Mouse (Mus musculus) forebrain, embryonic 10.5 days (tissue): ENCODE data around the gene Nav2. TPM values are rescaled to one million over a fixed set of nuclear protein-coding genes. Genes with fewer than 3 reads are reported as not detected.

Experiments
- DNase-seq: peaks from one replicate; pipeline ENCODE4 v3.0.0-alpha.2; 2017; ENCODE audit warnings: low spot score; ENCODE audit errors: extremely low spot score
- H3K27ac ChIP-seq: fragments of 300-500 bp; sonication (generic); 2 replicates; pipeline ENCODE4 v1.5.1; 2016; ENCODE audit warnings: mild to moderate bottlenecking
- H3K27me3 ChIP-seq: fragments of 300-500 bp; sonication (generic); 2 replicates; pipeline ENCODE4 v1.6.1; 2016; ENCODE audit warnings: mild to moderate bottlenecking; ENCODE audit not compliant: poor library complexity, severe bottlenecking
- H3K36me3 ChIP-seq: fragments of 300-500 bp; sonication (generic); replicated peaks from 2 replicates; pipeline ENCODE4 v1.6.1; 2016; ENCODE audit warnings: mild to moderate bottlenecking, moderate library complexity
- H3K4me1 ChIP-seq: fragments of 300-500 bp; sonication (generic); 2 replicates; pipeline ENCODE4 v1.6.1; 2016
- H3K4me3 ChIP-seq: fragments of 300-500 bp; sonication (generic); 2 replicates; pipeline ENCODE4 v1.5.1; 2016; ENCODE audit warnings: mild to moderate bottlenecking, moderate library complexity
- H3K9me3 ChIP-seq: fragments of 300-500 bp; sonication (generic); 2 replicates; pipeline ENCODE4 v1.6.1; 2016; ENCODE audit warnings: mild to moderate bottlenecking, moderate library complexity
- WGBS: fragments of 180-500 bp; shearing (Covaris S2); methylation state at CpG from one replicate; pipeline ENCODE4 v1.1.7; 2016; 5-methylcytosine and 5-hydroxymethylcytosine counted together
- polyA plus RNA-seq: library from polyadenylated mRNA; unstranded; fragments of >200 nt; fragmentation: Nextera tagmentation; extraction: Ambion mirVana; gene quantifications from 2 replicates; pipeline ENCODE4 v1.2.1, GENCODE M21; 2016

Nav2 gene
- polyA plus RNA-seq, 1 experiment from 2014 or later: 6.1 TPM

DNA sequence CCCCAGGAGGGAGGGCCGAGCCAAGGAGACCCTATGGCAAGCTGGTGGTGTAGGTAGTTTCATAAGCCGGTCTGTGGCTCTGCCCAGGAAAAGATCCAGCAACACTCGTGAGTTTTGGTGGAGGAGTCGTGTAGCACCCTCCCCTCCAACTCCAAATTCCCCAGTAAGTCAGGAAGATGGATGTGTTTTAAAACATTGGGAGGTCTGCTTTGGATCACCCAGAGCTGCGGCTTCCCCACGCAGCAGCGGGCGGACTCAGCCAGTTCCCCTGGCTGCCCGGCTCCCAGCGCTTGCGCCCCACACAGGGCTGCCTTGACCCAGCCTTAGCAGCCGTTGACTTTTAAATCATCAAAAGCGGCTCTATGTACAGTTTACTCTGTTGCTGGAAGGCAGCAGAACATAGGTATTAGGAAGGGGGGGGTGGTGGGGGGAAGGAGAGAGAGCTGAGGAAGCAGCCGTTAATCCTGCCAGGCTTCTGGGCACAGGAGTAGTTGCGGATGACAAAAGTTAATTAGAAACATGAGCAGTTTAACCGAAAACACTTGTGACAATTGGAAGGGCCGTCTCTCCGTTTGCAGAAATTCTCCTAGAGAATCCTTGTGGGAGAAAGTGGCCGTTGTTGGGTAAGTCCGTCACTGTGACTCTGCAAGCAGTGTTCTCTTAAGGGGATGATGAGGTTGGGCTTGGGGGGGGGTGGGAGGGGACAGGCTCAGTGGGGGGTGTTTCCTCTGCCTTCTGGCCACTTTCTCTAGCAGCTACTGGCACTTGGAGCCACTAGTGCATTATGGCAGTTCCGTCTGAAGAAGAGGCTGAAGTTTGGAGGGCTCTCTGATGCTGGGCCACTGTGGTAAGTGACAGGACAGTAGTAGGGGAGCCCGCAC is 542.0 kb downstream of the Nav2 start:
- peak overlapping the region; percentile 30 for H3K4me3 ChIP-seq
- DNase-seq: no peak
- no peaks in the 10 kb centered on the region for H3K9me3 ChIP-seq
- WGBS: 22% methylated on average over 22 of the region's 22 CpGs
- peaks cover 35% of the 10 kb centered on the region for H3K4me1 ChIP-seq
- H3K27ac ChIP-seq: peak overlapping the region; percentile 67
- H3K27me3 ChIP-seq: peaks cover 38% of the 10 kb centered on the region
- H3K36me3 ChIP-seq: no peaks in the 10 kb centered on the region

DNA sequence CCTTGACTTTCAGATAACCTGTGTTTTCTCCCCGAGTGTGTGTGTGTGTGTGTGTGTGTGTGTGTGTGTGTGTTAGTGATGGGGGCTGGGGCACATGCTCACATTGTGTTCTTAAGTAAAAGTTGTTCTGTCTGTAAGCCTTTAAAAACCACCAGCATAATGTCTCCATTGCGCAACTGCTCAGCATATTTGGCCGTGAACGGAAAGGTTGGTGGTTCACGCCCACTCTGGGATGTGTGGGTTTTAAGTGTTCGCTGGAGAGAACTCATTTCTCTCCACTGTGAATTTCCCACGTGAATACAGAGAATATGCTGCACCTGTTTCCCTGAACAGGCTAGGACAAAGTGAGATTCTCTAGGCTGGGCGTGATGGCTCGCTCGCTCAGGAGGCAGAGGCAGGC is 542.7 kb downstream of the Nav2 start:
- Histone ChIP-seq H3K4me1 (peaks cover 35% of the 10 kb centered on the region), H3K4me3 (peak overlapping the region; percentile 30; the same call in 1 of the 2 replicates), H3K9me3 (no peaks in the 10 kb centered on the region), H3K36me3 (no peaks in the 10 kb centered on the region), H3K27me3 (peaks cover 38% of the 10 kb centered on the region), H3K27ac (0 out of 2 replicates have a peak overlapping the region, but pooled peaks have one; percentile 67)
- DNase-seq: no peak
- WGBS: 93% methylated on average over 10 of the region's 10 CpGs

DNA sequence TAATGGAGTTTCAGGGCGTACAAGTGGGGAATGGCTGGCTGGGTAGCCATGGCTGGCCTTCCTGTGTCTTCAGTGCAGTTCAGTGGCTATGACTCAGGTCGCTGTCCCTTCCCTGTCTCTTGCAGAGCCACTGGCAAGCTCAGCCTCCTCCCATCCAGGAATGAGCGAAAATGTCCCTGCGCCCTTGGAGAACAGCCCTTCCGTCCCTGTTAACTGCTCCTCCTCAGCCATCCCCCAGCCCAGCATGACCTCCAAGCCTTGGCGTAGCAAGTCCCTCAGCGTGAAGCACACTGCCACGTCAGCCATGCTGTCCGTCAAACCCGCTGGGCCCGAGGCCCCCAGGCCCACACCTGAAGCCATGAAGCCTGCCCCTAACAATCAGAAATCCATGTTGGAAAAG is 543.8 kb downstream of the Nav2 start:
- Histone ChIP-seq H3K4me1 (peaks cover 35% of the 10 kb centered on the region), H3K27me3 (peaks cover 38% of the 10 kb centered on the region), H3K4me3 (no peak overlapping the region), H3K27ac (peak overlapping the region; percentile 30; the same call in 1 of the 2 replicates), H3K36me3 (no peaks in the 10 kb centered on the region), H3K9me3 (no peaks in the 10 kb centered on the region)
- no peak for DNase-seq
- WGBS: 76% methylated on average over 11 of the region's 11 CpGs

- Histone ChIP-seq H3K27me3 (peaks cover 34% of the 10 kb centered on the region), H3K4me3 (no peak overlapping the region), H3K4me1 (peaks cover 26% of the 10 kb centered on the region), H3K36me3 (no peaks in the 10 kb centered on the region), H3K9me3 (no peaks in the 10 kb centered on the region), H3K27ac (no peak overlapping the region)
- DNase-seq: no peak
- WGBS: 91% methylated on average over 5 of the region's 5 CpGs
Observed at GRCm38 (mm10) chr7:49454601-49455000, 546.1 kb downstream of the Nav2 start.

DNA sequence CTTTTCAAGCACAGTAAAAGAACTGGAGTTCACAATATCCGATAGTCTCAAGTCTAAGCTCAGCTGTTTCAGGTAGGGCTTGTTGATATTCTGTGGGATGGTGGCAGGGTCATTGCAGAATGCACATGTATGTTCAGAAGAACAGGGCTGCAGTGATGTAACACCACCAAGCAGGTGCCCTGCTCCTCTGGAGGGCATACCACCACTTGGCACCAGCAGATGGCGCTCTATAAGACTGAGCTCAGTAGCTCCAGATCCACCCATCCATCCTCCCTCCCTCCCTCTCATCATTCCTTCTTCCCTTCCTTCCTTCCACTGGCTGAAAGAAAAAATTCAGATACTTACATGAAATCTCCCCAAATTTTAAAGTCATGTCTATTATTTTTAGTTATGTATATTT is 547.6 kb downstream of the Nav2 start:
- DNase-seq: peak; percentile 38
- H3K27ac ChIP-seq: no peak overlapping the region
- H3K36me3 ChIP-seq: no peaks in the 10 kb centered on the region
- peaks cover 11% of the 10 kb centered on the region for H3K4me1 ChIP-seq
- no peak overlapping the region for H3K4me3 ChIP-seq
- WGBS: 60% methylated on average over 2 of the region's 2 CpGs
- H3K27me3 ChIP-seq: peaks cover 23% of the 10 kb centered on the region
- H3K9me3 ChIP-seq: no peaks in the 10 kb centered on the region

DNA sequence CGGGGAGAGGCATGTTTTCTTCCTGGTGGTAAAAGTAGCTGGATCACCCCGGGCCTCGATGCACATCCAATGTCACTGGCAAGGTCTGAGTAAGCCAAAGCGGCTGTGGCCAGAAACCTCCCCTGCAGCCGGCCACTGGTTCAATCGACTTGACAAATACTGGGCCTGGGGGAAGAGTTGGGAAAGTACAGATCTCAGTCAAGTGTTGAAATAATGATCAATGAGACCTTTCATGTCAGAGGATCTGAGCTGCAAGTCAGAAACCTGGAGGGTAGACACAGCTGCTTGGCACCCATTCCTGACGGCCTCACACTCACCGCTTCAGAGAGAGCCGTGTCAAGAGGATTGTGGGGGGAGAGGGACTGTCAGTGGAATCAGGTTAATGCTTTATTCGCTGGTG is 548.9 kb downstream of the Nav2 start:
- no peak overlapping the region for H3K4me3 ChIP-seq
- 81% methylated on average over 10 of the region's 10 CpGs for WGBS
- peaks cover 11% of the 10 kb centered on the region for H3K4me1 ChIP-seq
- DNase-seq: no peak
- H3K27me3 ChIP-seq: peaks cover 20% of the 10 kb centered on the region
- no peaks in the 10 kb centered on the region for H3K36me3 ChIP-seq
- no peak overlapping the region for H3K27ac ChIP-seq
- no peaks in the 10 kb centered on the region for H3K9me3 ChIP-seq

DNA sequence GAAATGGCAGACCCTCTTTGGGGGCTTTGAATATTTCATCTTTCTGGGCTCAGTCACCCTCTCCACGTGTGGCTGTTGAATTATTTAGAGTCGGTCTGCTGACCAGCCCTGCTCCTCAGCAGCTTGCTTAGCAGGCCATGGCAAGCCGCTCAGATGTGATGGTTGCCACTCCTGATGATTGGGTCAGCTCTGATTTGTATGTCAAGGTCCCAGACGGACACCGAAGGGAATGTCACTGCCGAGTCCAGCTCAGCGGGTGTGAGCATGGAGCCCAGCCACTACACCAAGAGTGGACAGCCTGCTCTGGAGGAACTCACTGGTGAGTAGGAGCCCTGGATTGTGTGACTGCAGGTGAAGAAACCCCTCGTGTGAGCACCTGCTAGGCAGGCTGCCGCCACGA is 549.4 kb downstream of the Nav2 start:
- H3K9me3 ChIP-seq: no peaks in the 10 kb centered on the region
- H3K4me1 ChIP-seq: peaks cover 13% of the 10 kb centered on the region
- no peak for DNase-seq
- no peaks in the 10 kb centered on the region for H3K36me3 ChIP-seq
- H3K27ac ChIP-seq: no peak overlapping the region
- peaks cover 16% of the 10 kb centered on the region; the same call in 1 of the 2 replicates for H3K27me3 ChIP-seq
- WGBS: 85% methylated on average over 10 of the region's 10 CpGs
- no peak overlapping the region for H3K4me3 ChIP-seq

DNA sequence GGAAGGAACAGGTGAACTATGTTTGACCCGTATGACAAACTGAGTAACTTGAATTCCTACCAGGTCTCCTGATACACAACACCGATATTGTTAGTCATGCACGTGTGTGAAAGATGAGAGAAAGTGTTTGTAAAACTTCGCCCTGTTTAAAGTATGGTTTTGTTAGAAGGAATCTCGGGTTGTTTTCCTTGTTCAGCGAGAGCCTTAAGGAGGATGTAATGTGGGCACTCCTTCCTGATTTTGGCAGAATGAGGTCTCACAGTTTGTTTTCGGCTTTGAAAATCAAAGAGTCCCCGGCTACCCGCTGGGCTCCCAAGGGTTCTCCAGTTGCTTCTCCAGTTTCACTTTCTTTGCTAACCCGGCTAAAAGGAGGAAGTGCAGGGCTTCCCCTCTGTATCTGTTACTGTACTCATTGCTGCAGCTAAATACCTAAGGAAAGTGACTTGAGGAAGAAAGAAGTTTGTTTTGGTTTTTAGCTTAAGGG is 553.9 kb downstream of the Nav2 start:
- no peak overlapping the region for H3K27ac ChIP-seq
- 30% methylated on average over 10 of the region's 10 CpGs for WGBS
- peaks cover 9% of the 10 kb centered on the region; the same call in 1 of the 2 replicates for H3K4me1 ChIP-seq
- no peak overlapping the region for H3K4me3 ChIP-seq
- H3K27me3 ChIP-seq: peaks cover 11% of the 10 kb centered on the region; the same call in 1 of the 2 replicates
- peaks cover 5% of the 10 kb centered on the region for H3K36me3 ChIP-seq
- no peak for DNase-seq
- no peaks in the 10 kb centered on the region for H3K9me3 ChIP-seq

- Histone ChIP-seq H3K4me1 (no peaks in the 10 kb centered on the region), H3K36me3 (peaks cover 5% of the 10 kb centered on the region), H3K27ac (no peak overlapping the region), H3K9me3 (no peaks in the 10 kb centered on the region), H3K27me3 (no peaks in the 10 kb centered on the region), H3K4me3 (no peak overlapping the region)
- WGBS: 62% methylated on average over 10 of the region's 10 CpGs
- DNase-seq: peak; percentile 41
Observed at GRCm38 (mm10) chr7:49467861-49468260, 559.3 kb downstream of the Nav2 start.

DNA sequence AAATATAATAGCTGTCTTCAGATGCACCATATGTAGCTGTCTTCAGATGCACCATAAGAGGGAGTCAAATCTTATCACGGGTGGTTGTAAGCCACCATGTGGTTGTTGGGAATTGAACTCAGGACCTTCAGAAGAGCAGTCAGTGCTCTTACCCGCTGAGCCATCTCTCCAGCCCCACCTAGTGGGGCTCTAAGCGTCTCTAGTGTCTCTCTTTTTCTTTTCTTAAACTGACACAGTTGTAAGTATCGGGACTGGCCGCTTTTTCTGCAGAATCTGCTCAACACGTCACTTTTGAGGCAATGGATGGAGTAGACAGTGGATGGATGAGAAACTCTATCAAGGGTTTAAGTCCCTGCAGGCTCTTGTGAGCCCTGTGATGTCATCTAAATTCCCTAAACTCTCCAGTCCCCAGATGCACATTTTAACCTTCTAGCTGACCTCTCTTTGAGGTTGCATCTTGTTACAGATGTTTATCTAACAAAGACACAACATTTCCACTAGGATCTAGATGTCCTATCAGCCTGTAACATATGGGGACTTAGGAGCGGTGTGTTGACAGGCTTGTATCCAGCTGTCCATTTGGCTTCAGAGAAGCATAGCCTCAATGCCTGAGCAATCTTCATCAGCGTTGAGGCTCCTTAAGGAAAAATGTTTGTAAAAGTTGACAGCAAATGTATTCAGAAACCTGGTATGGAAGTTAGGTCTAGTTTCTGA is 560.1 kb downstream of the Nav2 start:
- Histone ChIP-seq H3K4me3 (no peak overlapping the region), H3K9me3 (no peaks in the 10 kb centered on the region), H3K4me1 (no peaks in the 10 kb centered on the region), H3K36me3 (peaks cover 5% of the 10 kb centered on the region), H3K27ac (no peak overlapping the region), H3K27me3 (no peaks in the 10 kb centered on the region)
- DNase-seq: no peak
- 82% methylated on average over 8 of the region's 8 CpGs for WGBS

DNA sequence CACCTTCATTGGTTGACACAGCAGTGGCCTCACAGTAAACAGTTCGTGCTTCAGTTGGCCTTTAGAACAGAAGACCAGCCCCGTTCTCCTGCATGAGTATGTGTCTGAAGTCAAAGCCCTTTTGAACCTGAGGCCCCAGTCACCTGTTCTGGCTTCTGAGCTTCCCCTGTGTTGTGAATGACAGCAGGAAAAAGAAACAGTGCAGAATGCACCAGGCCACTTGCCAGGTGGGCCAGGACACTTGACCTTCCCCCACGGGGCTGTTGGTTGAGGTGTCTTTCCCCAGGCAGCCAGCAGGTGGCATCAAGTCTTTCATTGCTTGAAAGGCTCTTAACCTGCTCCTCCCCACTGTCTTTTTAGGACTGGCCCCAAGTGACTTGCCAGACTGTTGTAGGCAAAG is 562.8 kb downstream of the Nav2 start:
- Histone ChIP-seq H3K9me3 (no peaks in the 10 kb centered on the region), H3K4me1 (no peaks in the 10 kb centered on the region), H3K27ac (no peak overlapping the region), H3K36me3 (no peaks in the 10 kb centered on the region), H3K27me3 (no peaks in the 10 kb centered on the region), H3K4me3 (no peak overlapping the region)
- 62% methylated on average over 3 of the region's 3 CpGs for WGBS
- peak; percentile 46 for DNase-seq

DNA sequence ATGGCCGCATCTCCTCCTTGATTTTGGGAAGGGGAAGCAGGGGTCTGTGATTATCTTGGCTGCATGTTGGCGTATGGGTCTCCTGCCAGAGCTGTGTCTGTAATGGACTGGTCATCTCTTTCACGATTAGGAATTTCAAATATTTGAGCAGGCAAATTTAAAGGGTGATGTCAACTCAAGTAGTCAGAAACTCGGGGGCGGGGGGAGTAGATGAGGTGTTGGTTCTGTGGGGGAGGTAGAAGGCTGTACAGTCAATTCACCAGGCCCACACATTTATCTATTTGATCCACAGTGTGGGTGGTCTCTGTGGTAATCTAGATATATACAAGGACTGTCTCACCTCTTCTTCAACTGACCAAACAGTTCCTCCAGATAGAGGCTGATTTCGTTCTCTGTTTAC is 566.8 kb downstream of the Nav2 start:
- 86% methylated on average over 6 of the region's 6 CpGs for WGBS
- no peak overlapping the region for H3K4me3 ChIP-seq
- H3K9me3 ChIP-seq: no peaks in the 10 kb centered on the region
- DNase-seq: no peak
- H3K27ac ChIP-seq: no peak overlapping the region
- no peaks in the 10 kb centered on the region for H3K36me3 ChIP-seq
- peaks cover 11% of the 10 kb centered on the region; the same call in 1 of the 2 replicates for H3K27me3 ChIP-seq
- H3K4me1 ChIP-seq: peaks cover 7% of the 10 kb centered on the region; the same call in 1 of the 2 replicates

GRCm38 (mm10) chr7:49476163-49476562 is 567.6 kb downstream of the Nav2 start:
- DNase-seq: no peak
- no peaks in the 10 kb centered on the region for H3K36me3 ChIP-seq
- no peaks in the 10 kb centered on the region for H3K9me3 ChIP-seq
- no peak overlapping the region for H3K27ac ChIP-seq
- peaks cover 11% of the 10 kb centered on the region; the same call in 1 of the 2 replicates for H3K4me1 ChIP-seq
- no peak overlapping the region for H3K4me3 ChIP-seq
- WGBS: 96% methylated on average over 8 of the region's 8 CpGs
- peaks cover 11% of the 10 kb centered on the region; the same call in 1 of the 2 replicates for H3K27me3 ChIP-seq
